Mouse (Mus musculus) ovary, postnatal 10 days (tissue): Measurements from ENCODE around the gene Myt1.

Experiments used
- DNase-seq: peaks from one replicate; pipeline ENCODE4 v3.0.0; 2022; ENCODE audit warnings: low spot score

Myt1 gene

GRCm38 (mm10) chr2:181763006-181763830 lies at the start of gene Myt1:
Myt1 (plus strand) TSS chr2:181763332.
- no peak for DNase-seq

DNA sequence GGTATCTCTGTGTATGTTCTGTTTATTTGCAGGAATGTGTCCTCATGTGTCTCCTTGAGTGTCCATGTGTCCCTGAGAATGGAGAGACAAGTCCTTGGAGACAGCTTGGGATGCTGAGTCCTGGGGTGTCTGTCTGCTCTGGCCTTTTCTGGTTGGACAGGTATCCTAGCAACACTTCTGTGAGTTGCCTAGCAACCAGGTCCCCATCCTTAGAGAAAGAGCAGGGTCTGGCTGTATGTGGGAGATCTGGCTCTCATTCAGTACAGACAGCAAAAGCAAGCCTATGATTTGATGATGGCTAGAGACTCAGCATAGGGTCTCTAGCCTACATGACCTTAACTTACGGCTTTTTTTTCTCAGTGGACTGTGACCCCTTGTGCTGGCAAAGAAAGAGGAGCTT lies 49.4 kb upstream of the Myt1 start:
- no peak for DNase-seq

- no peak for DNase-seq
These were observed 48.2 kb upstream of the Myt1 start, which contains the start of gene Oprl1 for GRCm38 (mm10) chr2:181714903-181715326. Oprl1 (plus strand) TSS chr2:181715016.

GRCm38 (mm10) chr2:181715382-181715781 lies 47.8 kb upstream of the Myt1 start:
- no peak for DNase-seq

DNA sequence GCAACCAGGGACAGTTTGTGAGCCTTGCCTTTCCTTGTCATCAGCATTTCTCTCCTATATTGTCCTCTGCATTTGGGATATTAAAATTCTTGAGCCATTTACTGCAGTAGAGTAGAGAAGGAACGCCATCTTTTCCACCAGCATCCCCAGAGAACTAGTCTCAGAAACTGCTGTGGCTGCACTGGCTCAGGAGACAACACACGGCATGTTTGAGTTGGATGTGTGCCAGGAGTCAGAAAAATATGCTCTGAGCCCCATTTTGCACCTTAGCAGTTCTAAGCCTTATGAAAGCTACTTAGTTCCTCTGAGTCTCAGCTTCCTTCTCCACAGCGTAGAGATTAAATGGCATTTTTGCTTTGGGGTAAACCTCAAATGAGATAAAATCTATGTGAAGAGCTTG lies 46.1 kb upstream of the Myt1 start:
- no peak for DNase-seq

DNA sequence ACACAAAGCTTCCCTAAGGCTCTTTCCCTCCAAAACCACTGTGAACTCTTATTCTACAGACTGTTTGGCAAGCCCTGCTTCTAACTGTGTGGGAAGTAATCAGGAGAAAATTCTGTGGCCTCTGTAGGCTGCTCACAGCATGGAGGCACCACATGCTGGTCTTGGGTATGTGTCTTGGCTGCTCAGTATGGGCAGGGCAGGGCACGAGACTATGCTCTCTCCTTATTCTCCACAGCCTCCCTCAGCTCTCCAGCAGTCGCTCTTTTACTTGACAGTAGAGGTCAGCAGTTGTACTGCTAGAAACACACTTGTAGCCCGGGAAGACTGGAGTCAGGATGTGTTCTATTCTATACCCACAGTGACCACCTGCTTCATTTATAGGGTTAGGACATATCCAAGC lies 43.1 kb upstream of the Myt1 start:
- no peak for DNase-seq

- DNase-seq = no peak
These were observed 41.9 kb upstream of the Myt1 start for GRCm38 (mm10) chr2:181721200-181721599.

DNA sequence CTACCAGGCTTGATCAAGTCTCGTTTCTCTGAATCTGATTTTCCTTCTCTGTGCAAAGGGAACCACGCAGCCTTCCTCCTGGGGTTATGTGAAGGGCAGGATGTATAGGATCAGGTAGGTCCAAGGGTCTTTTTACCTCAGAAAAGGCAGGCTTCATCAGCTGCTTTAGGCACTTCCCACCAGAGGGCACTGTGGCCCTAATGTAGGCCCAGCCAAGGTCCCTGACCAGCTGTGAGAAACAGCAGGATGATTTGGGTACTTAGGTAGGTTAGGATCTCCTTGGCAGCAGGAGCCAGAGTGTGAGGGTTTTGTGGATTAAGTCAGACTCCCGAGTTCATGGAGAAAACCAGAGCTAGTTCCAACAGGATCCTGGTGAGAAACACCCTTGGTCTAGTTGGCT lies 40.9 kb upstream of the Myt1 start:
- DNase-seq = no peak

GRCm38 (mm10) chr2:181727659-181728262 lies 35.4 kb upstream of the Myt1 start:
- no peak for DNase-seq

- DNase-seq = no peak
These were observed 33.1 kb upstream of the Myt1 start for GRCm38 (mm10) chr2:181730051-181730450.

GRCm38 (mm10) chr2:181752626-181753025 lies 10.5 kb upstream of the Myt1 start:
- no peak for DNase-seq

GRCm38 (mm10) chr2:181758147-181758725 lies 4.9 kb upstream of the Myt1 start:
- DNase-seq = no peak

- DNase-seq = no peak
These were observed 4.1 kb upstream of the Myt1 start for GRCm38 (mm10) chr2:181759041-181759440.

DNA sequence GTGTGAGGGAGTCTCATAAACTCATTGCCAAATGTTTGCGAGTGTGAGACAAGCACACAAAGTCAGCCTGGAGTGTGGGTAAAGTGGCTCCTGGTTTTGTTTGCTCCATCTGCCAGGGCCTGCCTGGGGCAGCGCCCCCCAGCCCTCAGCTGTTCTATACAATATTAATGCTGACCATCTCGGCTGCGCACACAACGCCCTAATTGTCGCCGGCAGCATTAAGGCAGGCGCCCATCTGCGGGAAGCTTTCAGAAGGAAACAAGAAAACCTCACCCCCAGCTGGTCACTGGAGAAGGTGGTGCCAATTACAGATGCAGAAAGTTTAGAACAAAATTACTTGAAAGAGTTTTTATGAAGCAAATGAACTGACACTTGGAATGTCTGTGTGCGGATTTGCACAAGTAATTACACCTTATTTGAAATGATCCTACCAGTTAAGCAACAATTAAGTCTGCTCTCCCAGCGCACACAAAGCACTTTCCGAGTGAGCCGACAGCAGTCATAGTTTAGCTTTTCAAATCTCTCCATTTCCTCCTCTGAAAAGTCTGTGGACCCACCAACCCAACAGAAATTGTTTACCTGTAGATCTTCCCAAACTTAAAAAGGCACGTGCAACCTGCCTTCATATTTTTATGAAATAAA lies 875 bp downstream of the Myt1 start:
- DNase-seq = no peak

DNA sequence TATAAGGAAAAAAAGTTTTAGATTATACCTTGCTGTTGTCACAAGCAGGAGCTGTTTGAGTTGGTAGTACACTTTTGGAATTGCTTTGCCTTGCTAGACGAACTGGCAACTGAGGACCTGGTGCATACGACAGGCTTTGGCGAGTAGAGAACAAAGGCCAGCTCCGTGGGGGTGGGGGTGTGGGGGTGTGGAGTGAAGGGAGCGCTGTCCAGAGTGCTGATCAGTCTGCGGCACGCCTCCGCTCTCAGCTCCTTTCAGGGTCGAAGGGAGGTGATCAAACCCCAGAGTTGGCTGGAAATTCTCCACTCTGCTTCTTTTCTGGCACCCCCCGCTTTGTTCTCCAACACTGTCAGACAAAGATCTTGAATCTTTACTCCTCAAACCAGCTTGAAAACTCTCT lies 1.5 kb downstream of the Myt1 start:
- DNase-seq = no peak

- DNase-seq = no peak
These were observed 2.1 kb downstream of the Myt1 start for GRCm38 (mm10) chr2:181765251-181765650.

DNA sequence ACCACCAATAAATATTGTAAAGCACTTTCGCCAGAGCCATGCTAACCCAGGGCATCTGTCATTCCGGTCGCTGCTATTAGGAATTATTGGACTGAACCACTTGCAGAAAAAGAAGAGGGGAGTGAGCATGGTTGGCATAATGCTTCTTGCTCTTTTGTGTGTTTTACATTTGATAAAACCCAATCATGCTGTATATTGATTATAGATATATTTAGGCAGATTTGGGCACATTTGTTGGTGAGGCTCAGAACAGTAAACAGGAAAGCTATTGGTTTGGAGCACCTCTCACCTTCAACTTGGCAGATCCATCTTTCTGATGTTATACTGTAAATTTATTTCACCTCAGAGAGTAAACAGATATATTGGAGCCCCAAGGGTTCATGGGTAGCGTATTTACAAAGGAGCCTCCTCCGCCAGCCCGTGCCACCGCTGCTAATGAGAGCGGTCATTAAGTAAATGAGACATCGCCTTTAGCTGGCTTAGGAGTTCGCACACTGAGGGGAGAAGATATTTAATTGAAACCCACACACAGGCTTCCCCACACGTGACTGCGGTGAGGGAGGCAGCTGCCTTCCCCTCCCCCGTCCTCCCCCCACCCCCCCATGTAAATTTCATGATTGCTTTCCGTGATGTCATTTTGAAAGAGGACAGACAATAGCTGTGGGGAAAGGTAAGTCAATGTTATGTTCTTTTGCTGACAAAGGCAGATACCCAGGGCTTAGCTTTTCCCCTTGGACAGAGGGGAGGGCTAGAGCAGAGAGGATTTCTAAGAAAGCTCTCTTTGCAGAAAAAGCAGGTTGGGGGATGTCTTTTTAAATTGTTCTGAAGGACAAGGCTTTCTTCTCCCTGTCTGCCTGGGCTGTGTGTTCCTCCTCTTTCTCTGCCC lies 3.8 kb downstream of the Myt1 start:
- DNase-seq = no peak

GRCm38 (mm10) chr2:181768451-181768850 lies 5.3 kb downstream of the Myt1 start:
- DNase-seq = no peak

GRCm38 (mm10) chr2:181769397-181769796 lies 6.3 kb downstream of the Myt1 start:
- no peak for DNase-seq

DNA sequence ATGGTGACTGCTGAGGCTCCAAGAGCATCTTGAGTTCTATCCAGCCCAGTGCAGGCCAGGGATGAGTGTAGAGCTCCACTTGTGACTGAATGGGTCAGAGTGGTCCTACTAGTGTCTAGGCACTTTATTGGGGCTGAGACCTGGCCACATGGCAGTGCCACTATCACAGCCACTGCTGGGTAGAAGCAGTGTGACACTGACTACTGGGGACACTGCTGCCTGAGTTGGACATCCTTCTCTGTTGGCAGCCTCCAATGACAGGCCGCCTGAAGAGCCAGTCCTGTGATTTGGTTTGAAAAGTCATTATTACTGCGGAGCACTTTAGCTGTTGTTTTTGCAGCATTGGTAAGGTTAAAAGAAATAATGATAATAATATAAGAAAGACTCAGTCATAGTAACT lies 10.1 kb downstream of the Myt1 start:
- DNase-seq = no peak

- DNase-seq = no peak
These were observed 12.7 kb downstream of the Myt1 start for GRCm38 (mm10) chr2:181775786-181776185.

GRCm38 (mm10) chr2:181777715-181778114 lies 14.6 kb downstream of the Myt1 start:
- no peak for DNase-seq
